Mouse (Mus musculus): ENCODE data around the gene Ddx59.

- no peak for TF ChIP-seq CTCF (IDR thresholded peaks at IDR 0.05; ENCODE audit: insufficient read depth, low read depth, low read length)
- TF ChIP-seq POLR2A (IDR thresholded peaks at IDR 0.05; ENCODE audit: insufficient read depth, low read depth, low read length) = no peak
These were observed 3.3 kb downstream of the Ddx59 start for GRCm38 (mm10) chr1:136418393-136418792.
